Mouse (Mus musculus): Measurements from ENCODE around the gene Stx8.

Gene Stx8

GRCm38 (mm10) chr11:68036133-68036959 lies 70.4 kb downstream of the Stx8 start:
- no peak for DNase-seq (ENCODE audit: low read depth)

- no peak for DNase-seq (ENCODE audit: low read depth)
Observed at GRCm38 (mm10) chr11:68037093-68037492, 71.1 kb downstream of the Stx8 start.

- no peak for DNase-seq (ENCODE audit: low read depth)
Observed at GRCm38 (mm10) chr11:68038101-68038500, 72.1 kb downstream of the Stx8 start.

- no peak for DNase-seq (ENCODE audit: low read depth)
Observed at GRCm38 (mm10) chr11:68044181-68044580, 78.2 kb downstream of the Stx8 start.

GRCm38 (mm10) chr11:68046916-68047315 lies 80.9 kb downstream of the Stx8 start:
- peak; percentile 21 for DNase-seq (ENCODE audit: low read depth)

- DNase-seq (ENCODE audit: low read depth): no peak
Observed at GRCm38 (mm10) chr11:68049261-68050165, 83.5 kb downstream of the Stx8 start.

- no peak for DNase-seq (ENCODE audit: low read depth)
Observed at GRCm38 (mm10) chr11:68050725-68051124, 84.7 kb downstream of the Stx8 start.

GRCm38 (mm10) chr11:68051305-68051704 lies 85.3 kb downstream of the Stx8 start:
- DNase-seq (ENCODE audit: low read depth): peak; percentile 10

GRCm38 (mm10) chr11:68058466-68059201 lies 92.6 kb downstream of the Stx8 start:
- no peak for DNase-seq (ENCODE audit: low read depth)

GRCm38 (mm10) chr11:68060651-68061050 lies 94.7 kb downstream of the Stx8 start:
- DNase-seq (ENCODE audit: low read depth): no peak

GRCm38 (mm10) chr11:68062116-68062515 lies 96.1 kb downstream of the Stx8 start:
- no peak for DNase-seq (ENCODE audit: low read depth)

- no peak for DNase-seq (ENCODE audit: low read depth)
Observed at GRCm38 (mm10) chr11:68067806-68068205, 101.8 kb downstream of the Stx8 start.

- DNase-seq (ENCODE audit: low read depth): no peak
Observed at GRCm38 (mm10) chr11:68070086-68070485, 104.1 kb downstream of the Stx8 start.

GRCm38 (mm10) chr11:68071836-68072235 lies 105.8 kb downstream of the Stx8 start:
- DNase-seq (ENCODE audit: low read depth): no peak

GRCm38 (mm10) chr11:68072597-68073210 lies 106.7 kb downstream of the Stx8 start:
- no peak for DNase-seq (ENCODE audit: low read depth)

GRCm38 (mm10) chr11:68074686-68075085 lies 108.7 kb downstream of the Stx8 start:
- no peak for DNase-seq (ENCODE audit: low read depth)

GRCm38 (mm10) chr11:68075331-68075730 lies 109.3 kb downstream of the Stx8 start:
- no peak for DNase-seq (ENCODE audit: low read depth)

- no peak for DNase-seq (ENCODE audit: low read depth)
Observed at GRCm38 (mm10) chr11:68079756-68080155, 113.8 kb downstream of the Stx8 start.

GRCm38 (mm10) chr11:68080999-68081398 lies 115.0 kb downstream of the Stx8 start:
- peak; percentile 17 for DNase-seq (ENCODE audit: low read depth)

- no peak for DNase-seq (ENCODE audit: low read depth)
Observed at GRCm38 (mm10) chr11:68082756-68083155, 116.8 kb downstream of the Stx8 start.

- no peak for DNase-seq (ENCODE audit: low read depth)
Observed at GRCm38 (mm10) chr11:68083562-68083961, 117.6 kb downstream of the Stx8 start.

GRCm38 (mm10) chr11:68086221-68086620 lies 120.2 kb downstream of the Stx8 start:
- DNase-seq (ENCODE audit: low read depth): no peak

All from 416B (cell line).